Mouse (Mus musculus): Measurements from ENCODE around the gene Gm5105. TPM values are rescaled to one million over a fixed set of nuclear protein-coding genes. Genes with fewer than 3 reads are reported as not detected.

Gm5105 gene
- polyA plus RNA-seq, 1 experiment from 2014 or later = not detected

DNA sequence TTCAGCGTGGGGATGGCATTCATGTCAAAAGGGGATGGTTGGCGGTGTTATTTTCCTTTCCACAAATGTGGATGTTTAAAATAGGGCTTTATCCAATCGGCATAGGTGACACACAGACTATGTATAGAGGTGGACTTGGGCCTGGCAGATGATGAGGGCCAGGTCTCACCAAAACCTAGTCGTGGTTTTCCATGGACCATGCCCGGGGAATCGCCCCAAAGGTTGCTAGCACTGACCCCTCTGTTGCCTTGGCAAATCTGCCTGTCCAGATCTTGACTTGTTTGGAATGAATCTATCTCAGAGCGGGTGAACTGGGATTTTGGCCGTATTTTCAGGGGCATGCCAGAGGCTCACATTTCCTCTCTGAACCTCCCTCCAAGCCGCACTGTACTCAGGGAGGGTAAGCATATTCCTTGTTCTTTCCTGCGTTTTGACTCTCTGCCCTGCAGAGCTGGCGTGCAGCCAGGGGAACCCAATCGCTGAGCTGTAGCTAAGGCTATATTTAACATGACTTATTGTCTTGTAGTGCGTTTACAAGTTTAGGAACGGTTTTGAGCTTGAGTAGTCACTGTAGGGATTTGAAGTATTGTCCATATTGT lies 3.4 kb downstream of the Gm5105 start:
- Histone ChIP-seq H3K27me3 (ENCODE audit: control insufficient read depth, insufficient read depth, low read length) (no peaks in the 10 kb centered on the region), H3K36me3 (ENCODE audit: control insufficient read depth, insufficient read depth, low read length) (no peaks in the 10 kb centered on the region), H3K4me3 (replicated peaks; ENCODE audit: low read depth, low read length) (no peak overlapping the region), H3K9ac (replicated peaks; ENCODE audit: low read length) (no peak overlapping the region), H3K4me1 (ENCODE audit: control insufficient read depth, insufficient read depth, low read length) (peaks cover 7% of the 10 kb centered on the region), H3K27ac (replicated peaks; ENCODE audit: low read depth, low read length) (no peak overlapping the region), H3K9me3 (ENCODE audit: control insufficient read depth, low read length) (no peaks in the 10 kb centered on the region), H3K4me2 (ENCODE audit: low read length) (no peak overlapping the region)
- ATAC-seq (ENCODE audit: low FRiP score, low TSS enrichment) (no peak), DNase-seq (peak; percentile 61)
- WGBS = 71% methylated on average over 14 of the region's 14 CpGs

DNA sequence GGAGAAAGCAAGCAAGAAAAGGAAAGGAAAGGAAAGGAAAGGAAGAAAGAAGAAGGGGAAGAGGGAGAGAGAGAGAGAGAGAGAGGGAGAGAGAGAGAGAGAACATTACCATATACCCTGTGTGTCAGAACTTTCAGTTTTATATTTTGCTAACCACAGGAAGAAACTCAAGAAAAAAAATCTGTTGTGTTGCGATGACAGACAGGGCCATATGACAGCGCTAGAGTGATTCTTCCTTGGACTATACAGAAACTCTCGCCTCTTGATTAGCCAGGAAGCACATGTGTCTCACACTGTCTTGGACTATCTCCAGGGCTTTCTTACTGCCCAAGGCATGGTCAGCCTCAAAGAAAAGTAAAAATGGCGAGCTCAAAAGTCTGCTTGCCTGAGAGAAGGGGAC lies 4.5 kb downstream of the Gm5105 start:
- DNase-seq = no peak
- ATAC-seq (ENCODE audit: low FRiP score, low TSS enrichment) = no peak
- Histone ChIP-seq H3K27me3 (ENCODE audit: control insufficient read depth, insufficient read depth, low read length) (no peaks in the 10 kb centered on the region), H3K36me3 (ENCODE audit: control insufficient read depth, insufficient read depth, low read length) (no peaks in the 10 kb centered on the region), H3K4me3 (replicated peaks; ENCODE audit: low read depth, low read length) (no peak overlapping the region), H3K9ac (replicated peaks; ENCODE audit: low read length) (no peak overlapping the region), H3K9me3 (ENCODE audit: control insufficient read depth, low read length) (no peaks in the 10 kb centered on the region), H3K4me1 (ENCODE audit: control insufficient read depth, insufficient read depth, low read length) (peaks cover 7% of the 10 kb centered on the region), H3K4me2 (ENCODE audit: low read length) (no peak overlapping the region), H3K27ac (replicated peaks; ENCODE audit: low read depth, low read length) (no peak overlapping the region)
- WGBS = 86% methylated on average over 4 of the region's 4 CpGs

GRCm38 (mm10) chr3:138061205-138061911 lies 5.8 kb downstream of the Gm5105 start:
- Histone ChIP-seq H3K9me3 (ENCODE audit: control insufficient read depth, low read length) (no peaks in the 10 kb centered on the region), H3K4me2 (ENCODE audit: low read length) (no peak overlapping the region), H3K27me3 (ENCODE audit: control insufficient read depth, insufficient read depth, low read length) (no peaks in the 10 kb centered on the region), H3K4me1 (ENCODE audit: control insufficient read depth, insufficient read depth, low read length) (peaks cover 7% of the 10 kb centered on the region; the same call in 1 of the 2 replicates), H3K27ac (replicated peaks; ENCODE audit: low read depth, low read length) (no peak overlapping the region), H3K9ac (replicated peaks; ENCODE audit: low read length) (no peak overlapping the region), H3K36me3 (ENCODE audit: control insufficient read depth, insufficient read depth, low read length) (no peaks in the 10 kb centered on the region), H3K4me3 (replicated peaks; ENCODE audit: low read depth, low read length) (no peak overlapping the region)
- DNase-seq (no peak), ATAC-seq (ENCODE audit: low FRiP score, low TSS enrichment) (no peak)
- 93% methylated on average over 9 of the region's 9 CpGs for whole genome bisulfite sequencing

DNA sequence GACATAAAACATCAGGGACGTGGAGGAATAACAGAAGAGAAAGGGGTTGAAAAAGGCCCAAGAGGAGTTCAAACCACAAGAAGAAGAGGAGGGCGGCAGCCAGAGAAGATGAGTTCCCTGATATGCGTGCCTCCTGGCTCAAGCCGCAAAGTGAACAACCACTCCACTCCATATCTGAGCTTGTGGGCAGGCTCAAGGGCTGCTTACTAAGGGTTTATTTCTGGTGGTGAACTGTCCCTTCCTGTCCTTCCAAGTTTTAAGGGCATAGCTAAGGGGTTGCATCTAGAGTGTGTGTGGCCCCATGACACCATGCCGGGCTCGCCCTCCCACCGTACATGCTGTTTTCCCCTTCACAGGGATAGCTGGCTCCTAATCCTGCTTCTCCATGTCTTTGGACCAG lies 6.8 kb downstream of the Gm5105 start:
- no peak overlapping the region for H3K9ac ChIP-seq (replicated peaks; ENCODE audit: low read length)
- ATAC-seq (ENCODE audit: low FRiP score, low TSS enrichment) (no peak), DNase-seq (no peak)
- H3K36me3 ChIP-seq (ENCODE audit: control insufficient read depth, insufficient read depth, low read length) = no peaks in the 10 kb centered on the region
- H3K27me3 ChIP-seq (ENCODE audit: control insufficient read depth, insufficient read depth, low read length) = no peaks in the 10 kb centered on the region
- H3K9me3 ChIP-seq (ENCODE audit: control insufficient read depth, low read length) = no peaks in the 10 kb centered on the region
- 91% methylated on average over 7 of the region's 7 CpGs for WGBS
- H3K4me2 ChIP-seq (ENCODE audit: low read length) = no peak overlapping the region
- H3K4me3 ChIP-seq (replicated peaks; ENCODE audit: low read depth, low read length) = no peak overlapping the region
- peaks cover 7% of the 10 kb centered on the region; the same call in 1 of the 2 replicates for H3K4me1 ChIP-seq (ENCODE audit: control insufficient read depth, insufficient read depth, low read length)
- no peak overlapping the region for H3K27ac ChIP-seq (replicated peaks; ENCODE audit: low read depth, low read length)

DNA sequence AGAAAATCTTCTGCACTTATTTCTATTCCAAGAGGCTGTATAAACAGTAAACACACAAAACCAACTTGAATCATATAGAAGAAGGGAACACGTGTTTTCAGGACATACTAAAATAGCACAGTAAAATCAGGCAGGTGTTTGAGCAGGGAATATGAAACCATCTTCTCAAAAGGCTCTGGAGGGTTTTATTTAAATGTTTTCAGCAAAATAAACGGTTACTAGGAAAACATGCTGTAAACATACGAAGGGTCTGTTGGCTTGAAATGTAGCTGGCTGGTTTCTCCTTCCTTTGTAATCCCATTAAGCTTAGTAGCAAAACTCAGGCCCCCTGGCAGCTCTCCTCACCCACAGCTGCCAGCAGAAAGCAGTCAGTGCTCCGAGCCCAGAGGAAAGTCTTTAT lies 9.0 kb downstream of the Gm5105 start:
- H3K4me1 ChIP-seq (ENCODE audit: control insufficient read depth, insufficient read depth, low read length) = 0 out of 2 replicates have a peak, but pooled peaks cover 4% of the 10 kb centered on the region
- no peak overlapping the region for H3K4me3 ChIP-seq (replicated peaks; ENCODE audit: low read depth, low read length)
- no peak for ATAC-seq (ENCODE audit: low FRiP score, low TSS enrichment)
- no peaks in the 10 kb centered on the region for H3K9me3 ChIP-seq (ENCODE audit: control insufficient read depth, low read length)
- no peaks in the 10 kb centered on the region for H3K36me3 ChIP-seq (ENCODE audit: control insufficient read depth, insufficient read depth, low read length)
- no peaks in the 10 kb centered on the region for H3K27me3 ChIP-seq (ENCODE audit: control insufficient read depth, insufficient read depth, low read length)
- DNase-seq = no peak
- H3K9ac ChIP-seq (replicated peaks; ENCODE audit: low read length) = no peak overlapping the region
- no peak overlapping the region for H3K27ac ChIP-seq (replicated peaks; ENCODE audit: low read depth, low read length)
- WGBS = 41% methylated on average over 4 of the region's 4 CpGs
- no peak overlapping the region for H3K4me2 ChIP-seq (ENCODE audit: low read length)

DNA sequence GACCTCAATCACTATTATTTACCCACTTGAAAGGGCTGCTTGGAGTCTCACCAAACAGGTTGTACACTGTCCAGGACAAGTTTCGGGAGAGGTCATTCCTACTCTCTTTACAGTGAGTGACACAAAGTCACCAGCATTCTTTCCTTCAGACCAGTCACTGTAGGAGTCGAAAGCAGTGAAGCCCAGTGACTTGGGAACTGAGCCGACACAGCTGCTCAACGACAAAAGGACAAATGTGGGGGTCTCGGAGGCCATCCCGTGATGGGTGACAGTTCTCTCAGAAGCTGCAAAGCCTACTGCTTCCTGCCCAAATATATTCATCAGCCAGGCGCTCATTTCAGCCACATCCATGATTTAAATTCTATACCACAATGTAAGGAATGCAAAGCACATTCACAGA lies 10.2 kb downstream of the Gm5105 start:
- Histone ChIP-seq H3K27ac (replicated peaks; ENCODE audit: low read depth, low read length) (0 out of 2 replicates have a peak overlapping the region, but pooled peaks have one; percentile 5), H3K36me3 (ENCODE audit: control insufficient read depth, insufficient read depth, low read length) (no peaks in the 10 kb centered on the region), H3K4me3 (replicated peaks; ENCODE audit: low read depth, low read length) (no peak overlapping the region), H3K9ac (replicated peaks; ENCODE audit: low read length) (no peak overlapping the region), H3K4me2 (ENCODE audit: low read length) (no peak overlapping the region), H3K27me3 (ENCODE audit: control insufficient read depth, insufficient read depth, low read length) (no peaks in the 10 kb centered on the region), H3K9me3 (ENCODE audit: control insufficient read depth, low read length) (no peaks in the 10 kb centered on the region), H3K4me1 (ENCODE audit: control insufficient read depth, insufficient read depth, low read length) (0 out of 2 replicates have a peak, but pooled peaks cover 4% of the 10 kb centered on the region)
- DNase-seq (no peak), ATAC-seq (ENCODE audit: low FRiP score, low TSS enrichment) (no peak)
- 46% methylated on average over 7 of the region's 7 CpGs for WGBS

DNA sequence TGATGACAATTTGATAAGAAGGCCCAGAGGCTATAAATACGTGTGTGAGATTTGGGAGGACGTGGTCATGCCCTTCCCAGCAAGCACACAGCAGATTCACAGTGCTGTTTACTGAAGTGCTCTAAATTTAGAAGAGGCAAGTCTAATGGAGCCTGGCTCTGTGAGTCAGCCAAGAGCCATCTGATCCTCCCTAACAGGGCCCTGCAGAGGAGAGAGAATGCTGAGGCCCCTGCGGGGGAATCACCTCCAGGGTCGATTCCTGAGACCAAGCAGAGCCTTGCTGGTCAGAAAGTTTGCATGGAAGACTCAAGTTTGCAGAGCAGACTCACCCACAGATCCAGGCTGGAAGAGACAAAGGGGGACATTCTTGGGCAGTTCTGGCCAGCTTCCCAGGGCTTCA lies 13.2 kb downstream of the Gm5105 start:
- Histone ChIP-seq H3K36me3 (ENCODE audit: control insufficient read depth, insufficient read depth, low read length) (no peaks in the 10 kb centered on the region), H3K9me3 (ENCODE audit: control insufficient read depth, low read length) (no peaks in the 10 kb centered on the region), H3K27me3 (ENCODE audit: control insufficient read depth, insufficient read depth, low read length) (no peaks in the 10 kb centered on the region), H3K27ac (replicated peaks; ENCODE audit: low read depth, low read length) (no peak overlapping the region), H3K4me2 (ENCODE audit: low read length) (no peak overlapping the region), H3K4me1 (ENCODE audit: control insufficient read depth, insufficient read depth, low read length) (0 out of 2 replicates have a peak, but pooled peaks cover 4% of the 10 kb centered on the region), H3K9ac (replicated peaks; ENCODE audit: low read length) (no peak overlapping the region), H3K4me3 (replicated peaks; ENCODE audit: low read depth, low read length) (no peak overlapping the region)
- ATAC-seq (ENCODE audit: low FRiP score, low TSS enrichment) = no peak
- 46% methylated on average over 4 of the region's 4 CpGs for WGBS
- no peak for DNase-seq

- H3K9ac ChIP-seq (replicated peaks; ENCODE audit: low read length) = no peak overlapping the region
- H3K4me3 ChIP-seq (replicated peaks; ENCODE audit: low read depth, low read length) = no peak overlapping the region
- H3K27me3 ChIP-seq (ENCODE audit: control insufficient read depth, insufficient read depth, low read length) = no peaks in the 10 kb centered on the region
- no peaks in the 10 kb centered on the region for H3K9me3 ChIP-seq (ENCODE audit: control insufficient read depth, low read length)
- ATAC-seq (ENCODE audit: low FRiP score, low TSS enrichment) (no peak), DNase-seq (no peak)
- no peak overlapping the region for H3K27ac ChIP-seq (replicated peaks; ENCODE audit: low read depth, low read length)
- no peaks in the 10 kb centered on the region for H3K36me3 ChIP-seq (ENCODE audit: control insufficient read depth, insufficient read depth, low read length)
- H3K4me2 ChIP-seq (ENCODE audit: low read length) = no peak overlapping the region
- H3K4me1 ChIP-seq (ENCODE audit: control insufficient read depth, insufficient read depth, low read length) = no peaks in the 10 kb centered on the region
- WGBS = 76% methylated on average over 3 of the region's 3 CpGs
These were observed 15.8 kb downstream of the Gm5105 start for GRCm38 (mm10) chr3:138051431-138051830.

- Histone ChIP-seq H3K36me3 (ENCODE audit: control insufficient read depth, insufficient read depth, low read length) (no peaks in the 10 kb centered on the region), H3K27me3 (ENCODE audit: control insufficient read depth, insufficient read depth, low read length) (no peaks in the 10 kb centered on the region), H3K9ac (replicated peaks; ENCODE audit: low read length) (no peak overlapping the region), H3K4me1 (ENCODE audit: control insufficient read depth, insufficient read depth, low read length) (no peaks in the 10 kb centered on the region), H3K9me3 (ENCODE audit: control insufficient read depth, low read length) (no peaks in the 10 kb centered on the region), H3K4me2 (ENCODE audit: low read length) (no peak overlapping the region), H3K27ac (replicated peaks; ENCODE audit: low read depth, low read length) (no peak overlapping the region), H3K4me3 (replicated peaks; ENCODE audit: low read depth, low read length) (no peak overlapping the region)
- ATAC-seq (ENCODE audit: low FRiP score, low TSS enrichment) (no peak), DNase-seq (no peak)
- 92% methylated on average over 11 of the region's 11 CpGs for WGBS
These were observed 16.4 kb downstream of the Gm5105 start for GRCm38 (mm10) chr3:138050772-138051171.

Measured in midbrain, embryonic 14.5 days (tissue).